Mouse (Mus musculus) heart, adult 2 months (tissue): ENCODE measurements around the gene Minos1. TPM values are rescaled to one million over a fixed set of nuclear protein-coding genes. Genes with fewer than 3 reads are reported as not detected.

Experiments used
- DNase-seq, 2 experiments: peaks; one replicate each; pipeline ENCODE4 v3.0.0; 2021
- H3K27ac ChIP-seq: fragments of 200-600 bp; 2 replicates; pipeline ENCODE4 v1.8.1; 2022
- H3K27me3 ChIP-seq: fragments of 200-500 bp; 2 replicates; pipeline ENCODE4 v1.6.1; 2012; ENCODE audit warnings: mild to moderate bottlenecking, low read length, inconsistent platforms, mixed read lengths; ENCODE audit not compliant: control insufficient read depth, insufficient read depth
- H3K36me3 ChIP-seq: fragments of 200-500 bp; 2 replicates; pipeline ENCODE4 v1.6.1; 2012; ENCODE audit warnings: low read length, inconsistent platforms; ENCODE audit not compliant: control insufficient read depth, insufficient read depth
- H3K4me1 ChIP-seq: fragments of 200-500 bp; 2 replicates; pipeline ENCODE4 v1.6.1; 2011; ENCODE audit warnings: low read length; ENCODE audit not compliant: control insufficient read depth, insufficient read depth
- H3K4me3 ChIP-seq: fragments of 200-600 bp; 2 replicates; pipeline ENCODE4 v1.8.1; 2022
- H3K79me2 ChIP-seq: fragments of 200-500 bp; replicated peaks from 2 replicates; pipeline ENCODE4 v1.6.1; 2012; ENCODE audit warnings: mild to moderate bottlenecking, inconsistent platforms, low read length, moderate library complexity, mixed read lengths; ENCODE audit not compliant: control insufficient read depth, insufficient read depth
- H3K9ac ChIP-seq: fragments of 200-500 bp; 2 replicates; pipeline ENCODE4 v1.6.1; 2012; ENCODE audit warnings: low read depth, mild to moderate bottlenecking, control low read depth, inconsistent platforms, low read length, mixed read lengths
- CTCF ChIP-seq: fragments of 200-600 bp; IDR thresholded peaks from 2 replicates; pipeline ENCODE4 v1.8.1; 2022; ENCODE audit warnings: antibody characterized with exemption, mild to moderate bottlenecking, moderate library complexity
- EP300 ChIP-seq: fragments of 200-500 bp; IDR thresholded peaks from 2 replicates; pipeline ENCODE4 v1.6.1; 2011; ENCODE audit warnings: low read depth, low read length, control low read depth; ENCODE audit not compliant: insufficient read depth
- POLR2A ChIP-seq: fragments of 200-500 bp; IDR thresholded peaks from 2 replicates; pipeline ENCODE4 v1.6.1; 2011; ENCODE audit warnings: mild to moderate bottlenecking, low read depth, low read length, control low read depth; ENCODE audit not compliant: insufficient read depth
- WGBS: fragments of 180-500 bp; shearing (Covaris S2); methylation state at CpG from one replicate; pipeline ENCODE4 v1.1.7; 2018; 5-methylcytosine and 5-hydroxymethylcytosine counted together
- intact Hi-C: fragments of 180-260 bp; cut with DNase I; formaldehyde crosslinking; loops from one replicate; pipeline ENCODE4 v1.15.1; 2025
- polyA plus RNA-seq: library from polyadenylated mRNA; depleted of rRNA; stranded (reverse); fragments of >200 nt; gene quantifications from 2 replicates; pipeline ENCODE4 v1.2.3, GENCODE M21; 2012
- total RNA-seq, 2 experiments: library from RNA; stranded (reverse); gene quantifications; 2 replicates each; pipeline ENCODE4 v1.2.3; 2021

Minos1 gene
- total and polyA plus RNA-seq, 3 experiments, result 203 to 660 (median 586) TPM

- 79% methylated on average over 6 of the region's 6 CpGs for WGBS
- H3K4me1 ChIP-seq, result peaks cover 3% of the 10 kb centered on the region
Measured at GRCm38 (mm10) chr4:139141785-139142184, 10.9 kb upstream of the Minos1 start.

GRCm38 (mm10) chr4:139140267-139140666, 9.4 kb upstream of the Minos1 start:
- H3K4me1 ChIP-seq, result no peaks in the 10 kb centered on the region
- no peak overlapping the region for H3K9ac ChIP-seq
- no peak overlapping the region for H3K27ac ChIP-seq
- no peak for DNase-seq
- 63% methylated on average over 2 of the region's 2 CpGs for WGBS
- no peaks in the 10 kb centered on the region for H3K79me2 ChIP-seq
- no peaks in the 10 kb centered on the region for H3K36me3 ChIP-seq
- intact Hi-C loops, result no loop called here
- TF ChIP-seq POLR2A (no peak), CTCF (peak; percentile 52)
- H3K4me3 ChIP-seq, result no peak overlapping the region
- no peaks in the 10 kb centered on the region for H3K27me3 ChIP-seq

More at GRCm38 (mm10) chr4:139141785-139142184, 10.9 kb upstream of the Minos1 start:
- H3K79me2 ChIP-seq, result no peaks in the 10 kb centered on the region
- no peak for TF ChIP-seq POLR2A
- 0 out of 2 replicates have a peak, but pooled peaks have one; percentile 5 for TF ChIP-seq CTCF
- no peaks in the 10 kb centered on the region for H3K27me3 ChIP-seq
- H3K27ac ChIP-seq, result no peak overlapping the region
- no peaks in the 10 kb centered on the region for H3K36me3 ChIP-seq
- intact Hi-C loops, result no loop called here
- no peak overlapping the region for H3K9ac ChIP-seq
- H3K4me3 ChIP-seq, result no peak overlapping the region
- DNase-seq, result no peak

GRCm38 (mm10) chr4:139136011-139136410, 5.1 kb upstream of the Minos1 start:
- intact Hi-C loops, result no loop called here
- no peaks in the 10 kb centered on the region for H3K36me3 ChIP-seq
- no peak overlapping the region for H3K4me3 ChIP-seq
- WGBS, result 86% methylated on average over 2 of the region's 2 CpGs
- no peaks in the 10 kb centered on the region for H3K4me1 ChIP-seq
- no peaks in the 10 kb centered on the region for H3K27me3 ChIP-seq
- H3K9ac ChIP-seq, result no peak overlapping the region
- no peak for TF ChIP-seq CTCF
- TF ChIP-seq EP300, result no peak
- TF ChIP-seq POLR2A, result no peak
- no peak for DNase-seq
- no peak overlapping the region for H3K27ac ChIP-seq
- no peaks in the 10 kb centered on the region for H3K79me2 ChIP-seq

DNA sequence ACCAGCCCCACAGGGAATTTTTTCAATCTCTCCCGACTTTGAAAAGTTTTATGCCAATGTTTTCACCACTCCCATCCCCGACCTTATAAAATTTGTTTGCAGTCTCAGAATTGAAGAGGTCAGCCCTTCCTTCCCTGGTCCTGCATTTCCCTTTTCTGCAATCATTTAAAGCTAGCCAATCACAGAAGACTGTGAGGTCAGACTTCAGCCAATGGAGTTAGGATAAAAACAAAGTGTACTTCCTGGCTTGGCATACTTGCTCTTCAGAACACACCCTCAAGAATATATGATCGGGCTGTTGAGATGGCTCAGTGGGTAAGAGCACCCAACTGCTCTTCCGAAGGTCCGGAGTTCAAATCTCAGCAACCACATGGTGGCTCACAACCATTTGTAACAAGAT, 2.2 kb upstream of the Minos1 start:
- H3K4me1 ChIP-seq, result peaks cover 6% of the 10 kb centered on the region
- H3K27ac ChIP-seq, result no peak overlapping the region
- H3K36me3 ChIP-seq, result peaks cover 5% of the 10 kb centered on the region
- no peak for DNase-seq
- H3K27me3 ChIP-seq, result no peaks in the 10 kb centered on the region
- TF ChIP-seq CTCF, result no peak
- TF ChIP-seq EP300, result no peak
- TF ChIP-seq POLR2A, result no peak
- H3K9ac ChIP-seq, result no peak overlapping the region
- intact Hi-C loops, result loop anchor here (5.0 kb wide), 1 partner anchor 216 kb away; no protein-coding TSS in a partner anchor
- H3K4me3 ChIP-seq, result no peak overlapping the region
- H3K79me2 ChIP-seq, result peaks cover 11% of the 10 kb centered on the region
- WGBS, result 70% methylated on average over 5 of the region's 5 CpGs

- intact Hi-C loops, result loop anchor here (5.0 kb wide), 1 partner anchor 215 kb away; no protein-coding TSS in a partner anchor
- 82% methylated on average over 14 of the region's 14 CpGs for WGBS
- Histone ChIP-seq H3K4me1 (peaks cover 6% of the 10 kb centered on the region), H3K36me3 (peaks cover 5% of the 10 kb centered on the region), H3K27me3 (no peaks in the 10 kb centered on the region), H3K79me2 (peaks cover 12% of the 10 kb centered on the region), H3K27ac (no peak overlapping the region), H3K4me3 (no peak overlapping the region), H3K9ac (no peak overlapping the region)
- DNase-seq, result no peak
- TF ChIP-seq CTCF (no peak), POLR2A (no peak), EP300 (no peak)
Measured at GRCm38 (mm10) chr4:139131858-139132672, 1.2 kb upstream of the Minos1 start.

DNA sequence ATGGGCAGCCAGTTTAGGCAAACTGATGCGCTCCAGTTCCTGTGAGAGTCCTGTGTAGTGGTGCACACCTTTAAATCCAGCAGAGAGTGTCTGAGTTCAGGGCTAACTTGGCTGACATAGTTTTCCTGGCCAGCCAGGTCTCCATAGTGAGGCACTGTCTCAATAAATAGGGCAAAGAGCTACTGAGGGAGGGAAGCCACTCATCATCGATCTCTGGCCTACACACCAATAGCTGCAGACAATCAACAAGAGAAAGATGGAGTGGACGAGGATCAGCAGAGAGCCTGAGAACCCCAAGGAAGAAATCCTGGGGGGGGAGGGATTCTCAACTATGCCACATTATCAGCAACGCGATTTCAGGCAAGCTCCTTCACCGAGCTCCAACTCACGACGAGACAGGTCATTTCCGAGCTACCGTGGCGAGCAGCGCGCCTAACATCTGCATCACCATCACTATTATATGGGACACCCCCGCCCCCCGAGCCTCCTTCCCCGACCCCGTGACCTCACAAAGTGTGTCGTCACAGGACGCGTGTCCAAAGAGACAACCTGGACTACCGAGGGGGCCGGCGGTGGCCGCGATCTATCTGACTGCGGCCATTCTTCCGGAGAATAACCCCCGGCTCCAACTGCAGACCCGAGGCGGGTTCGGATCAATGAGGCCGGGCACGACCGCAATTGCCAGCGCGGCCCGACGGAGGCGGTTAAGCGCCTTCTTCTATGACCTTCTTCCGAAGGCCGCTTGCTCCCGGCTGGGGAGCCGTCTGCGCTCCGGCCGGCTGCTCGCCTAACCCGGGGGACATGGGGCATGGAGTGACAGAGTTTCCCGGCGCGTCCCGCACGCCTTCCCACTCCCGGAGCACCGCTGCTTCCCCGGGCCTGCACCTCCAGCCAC, 860 bp downstream of the Minos1 start:
- 2% methylated on average over 57 of the region's 57 CpGs for WGBS
- TF ChIP-seq POLR2A (no peak), EP300 (no peak), CTCF (no peak)
- peak overlapping the region; percentile 91 for H3K9ac ChIP-seq
- peaks cover 6% of the 10 kb centered on the region for H3K4me1 ChIP-seq
- H3K79me2 ChIP-seq, result peaks cover 17% of the 10 kb centered on the region
- peaks cover 5% of the 10 kb centered on the region for H3K36me3 ChIP-seq
- intact Hi-C loops, result loop anchor here (1.0 to 5.0 kb wide), 2 partner anchors 63 to 213 kb away; no protein-coding TSS in a partner anchor
- peak overlapping the region; percentile 94 for H3K4me3 ChIP-seq
- H3K27ac ChIP-seq, result peak overlapping the region; percentile 94
- no peak for DNase-seq
- H3K27me3 ChIP-seq, result no peaks in the 10 kb centered on the region
